Mouse (Mus musculus) intestine, postnatal 0 days (tissue): ENCODE data around the gene Gm42715. TPM values are rescaled to one million over a fixed set of nuclear protein-coding genes. Genes with fewer than 3 reads are reported as not detected.

Experiments
- ATAC-seq: fragments of 200-750 bp; cut with Nextera tagmentation; 2 replicates; pipeline ENCODE4 v1.8.0; 2017; ENCODE audit warnings: mild to moderate bottlenecking, moderate TSS enrichment, moderate library complexity
- H3K27ac ChIP-seq: fragments of 300-500 bp; sonication (generic); 2 replicates; pipeline ENCODE4 v1.5.1; 2014; ENCODE audit warnings: mild to moderate bottlenecking, low read depth, low read length, moderate library complexity
- H3K27me3 ChIP-seq: fragments of 300-500 bp; sonication (generic); replicated peaks from 2 replicates; pipeline ENCODE4 v1.6.1; 2014; ENCODE audit warnings: low read length, mixed read lengths; ENCODE audit not compliant: control insufficient read depth, insufficient read depth
- H3K36me3 ChIP-seq: fragments of 300-500 bp; sonication (generic); 2 replicates; pipeline ENCODE4 v1.6.1; 2014; ENCODE audit warnings: mild to moderate bottlenecking, moderate library complexity; ENCODE audit not compliant: control insufficient read depth, insufficient read depth
- H3K4me1 ChIP-seq: fragments of 300-500 bp; sonication (generic); replicated peaks from 2 replicates; pipeline ENCODE4 v1.6.1; 2014; ENCODE audit warnings: antibody characterized with exemption, low read length, mixed read lengths; ENCODE audit not compliant: control insufficient read depth, insufficient read depth
- H3K4me2 ChIP-seq: fragments of 300-500 bp; sonication (generic); replicated peaks from 2 replicates; pipeline ENCODE4 v1.6.1; 2014; ENCODE audit warnings: low read depth, mild to moderate bottlenecking, moderate library complexity
- H3K4me3 ChIP-seq: fragments of 300-500 bp; sonication (generic); 2 replicates; pipeline ENCODE4 v1.5.1; 2014; ENCODE audit warnings: low read depth, low read length
- H3K9ac ChIP-seq: fragments of 300-500 bp; sonication (generic); 2 replicates; pipeline ENCODE4 v1.6.1; 2014; ENCODE audit warnings: mild to moderate bottlenecking, low read depth, low read length
- H3K9me3 ChIP-seq: fragments of 300-500 bp; sonication (generic); 2 replicates; pipeline ENCODE4 v1.6.1; 2016; ENCODE audit warnings: mixed run types; ENCODE audit not compliant: control insufficient read depth
- CTCF ChIP-seq: sonication (generic); IDR thresholded peaks from 2 replicates; pipeline ENCODE4 v1.5.1; 2016; ENCODE audit warnings: low read depth, mild to moderate bottlenecking, control low read depth, antibody characterized with exemption, moderate library complexity
- WGBS: fragments of 180-500 bp; shearing (Covaris S2); extraction: QIAGEN DNeasy Blood & Tissue Kit; methylation state at CpG from one replicate; pipeline ENCODE4 v1.1.7; 2014; 5-methylcytosine and 5-hydroxymethylcytosine counted together
- polyA plus RNA-seq: library from polyadenylated mRNA; unstranded; fragments of >200 nt; fragmentation: Nextera tagmentation; extraction: Ambion mirVana; gene quantifications from 2 replicates; pipeline ENCODE4 v1.2.1, GENCODE M21; 2015

The Gm42715 gene
- polyA plus RNA-seq, 1 experiment from 2014 or later, result 5.0 TPM

DNA sequence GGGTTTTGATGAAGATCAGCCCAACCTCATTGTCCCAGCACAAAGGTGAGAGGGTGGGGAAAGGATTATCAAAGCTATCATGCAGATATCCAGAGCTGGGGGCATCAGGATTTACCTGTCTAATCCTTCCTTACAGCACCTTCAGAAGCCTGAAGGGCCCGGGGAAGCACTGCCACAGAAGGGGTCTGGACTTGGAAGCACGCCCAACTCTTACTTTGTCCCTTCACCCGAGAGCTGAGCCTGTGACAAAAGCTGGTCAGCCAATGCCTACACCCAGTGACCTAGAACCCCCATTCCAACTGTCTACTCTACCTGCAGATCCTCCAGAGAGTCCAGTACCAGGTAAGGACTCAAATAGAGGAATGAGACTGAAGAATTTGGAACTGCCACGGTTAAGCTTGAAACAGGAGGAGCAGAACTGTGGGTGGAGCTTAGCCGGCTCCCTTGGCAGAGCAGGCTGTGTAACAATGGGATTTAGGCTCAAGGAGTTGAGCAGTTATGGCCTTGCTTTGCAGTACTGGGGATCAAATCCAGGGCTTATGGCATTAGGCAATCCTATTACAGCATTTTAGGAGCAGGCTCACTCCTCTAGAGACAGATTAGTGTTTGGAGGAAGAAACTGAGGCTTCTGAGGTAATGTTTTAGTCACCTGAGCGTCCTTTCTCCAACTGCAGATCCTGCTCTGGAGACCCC lies 44.9 kb upstream of the Gm42715 start:
- Histone ChIP-seq H3K4me2 (no peak overlapping the region), H3K9me3 (no peaks in the 10 kb centered on the region), H3K4me1 (no peaks in the 10 kb centered on the region; the same call in 1 of the 2 replicates), H3K27me3 (no peaks in the 10 kb centered on the region), H3K27ac (no peak overlapping the region), H3K4me3 (no peak overlapping the region), H3K9ac (no peak overlapping the region), H3K36me3 (peaks cover 28% of the 10 kb centered on the region)
- no peak for ATAC-seq
- 77% methylated on average over 6 of the region's 6 CpGs for whole genome bisulfite sequencing
- TF ChIP-seq CTCF, result no peak

DNA sequence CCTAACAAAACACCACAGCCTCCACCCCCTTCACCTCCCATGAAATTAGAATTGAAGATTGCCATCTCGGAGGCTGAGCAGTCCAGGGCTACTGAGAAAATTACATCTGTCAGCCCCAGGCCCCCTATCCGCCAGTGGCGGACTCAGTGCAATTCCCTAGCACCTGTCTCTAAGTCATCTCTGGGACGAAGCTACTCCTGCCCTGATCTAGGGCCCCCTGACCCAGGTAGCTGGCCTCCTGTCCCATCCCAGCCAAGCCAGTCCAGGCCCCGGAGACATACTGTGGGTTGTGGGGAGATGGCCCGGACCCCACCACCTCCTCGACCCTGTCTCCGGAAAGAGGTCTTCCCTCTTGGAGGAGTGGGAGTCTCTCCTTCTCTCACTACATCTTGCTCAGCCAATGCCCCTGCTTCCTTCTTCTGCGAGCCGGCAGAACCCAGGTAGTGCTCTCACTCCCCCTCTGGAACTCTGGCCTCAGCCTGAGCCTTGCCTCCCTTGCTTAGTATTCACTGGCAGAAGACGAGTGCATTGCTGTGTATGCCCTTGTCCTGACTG lies 44.1 kb upstream of the Gm42715 start:
- Histone ChIP-seq H3K4me1 (no peaks in the 10 kb centered on the region; the same call in 1 of the 2 replicates), H3K27ac (peak overlapping the region; percentile 41; the same call in 1 of the 2 replicates), H3K27me3 (no peaks in the 10 kb centered on the region), H3K9me3 (no peaks in the 10 kb centered on the region), H3K4me2 (no peak overlapping the region), H3K4me3 (no peak overlapping the region), H3K36me3 (peaks cover 28% of the 10 kb centered on the region), H3K9ac (no peak overlapping the region)
- no peak for ATAC-seq
- TF ChIP-seq CTCF, result no peak
- WGBS, result 94% methylated on average over 11 of the region's 11 CpGs

DNA sequence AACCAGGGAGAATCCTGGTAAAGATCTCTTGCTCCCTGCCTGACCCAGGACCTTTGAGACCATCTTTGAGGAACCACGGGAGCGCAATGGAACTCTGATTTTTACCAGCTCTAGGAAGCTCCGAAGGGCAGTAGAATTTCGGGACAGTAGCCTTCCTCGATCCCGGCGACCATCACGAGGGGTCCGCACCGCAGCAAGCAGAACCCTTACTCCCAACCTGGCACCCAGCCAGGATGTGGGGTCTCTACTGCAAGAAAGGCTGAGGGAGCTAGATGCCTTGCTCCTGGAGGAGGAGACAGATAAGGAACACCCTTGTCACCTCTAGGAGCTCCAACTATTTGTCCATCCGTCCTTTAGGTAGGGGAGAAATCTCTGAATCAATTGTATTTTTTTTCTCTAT lies 43.0 kb upstream of the Gm42715 start:
- H3K4me3 ChIP-seq, result no peak overlapping the region
- 96% methylated on average over 11 of the region's 11 CpGs for WGBS
- no peak for ATAC-seq
- TF ChIP-seq CTCF, result no peak
- H3K9ac ChIP-seq, result no peak overlapping the region
- H3K4me1 ChIP-seq, result no peaks in the 10 kb centered on the region; the same call in 1 of the 2 replicates
- peaks cover 28% of the 10 kb centered on the region for H3K36me3 ChIP-seq
- H3K27ac ChIP-seq, result peak overlapping the region; percentile 28; the same call in 1 of the 2 replicates
- H3K27me3 ChIP-seq, result no peaks in the 10 kb centered on the region
- no peaks in the 10 kb centered on the region for H3K9me3 ChIP-seq
- no peak overlapping the region for H3K4me2 ChIP-seq

DNA sequence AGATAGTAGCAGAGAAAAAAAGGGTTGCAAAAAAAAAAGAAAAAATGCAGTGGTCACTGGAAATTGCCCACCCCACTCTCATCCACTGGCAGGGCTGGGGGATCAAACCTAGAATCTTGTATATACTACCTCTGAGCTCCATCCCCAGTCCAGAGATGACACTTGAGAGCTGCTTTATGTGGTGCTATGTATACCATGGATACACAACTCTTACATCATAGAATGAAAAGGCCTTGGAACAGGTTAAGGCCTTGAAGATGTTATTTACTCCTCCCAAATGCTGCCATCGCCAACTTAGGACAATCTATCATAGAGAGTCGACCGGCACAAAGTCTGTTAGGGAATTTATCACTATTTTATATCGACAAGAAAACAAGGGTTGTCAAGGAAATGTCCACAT lies 42.5 kb upstream of the Gm42715 start:
- H3K27ac ChIP-seq, result peak overlapping the region; percentile 98; the same call in 1 of the 2 replicates
- H3K4me3 ChIP-seq, result peak overlapping the region; percentile 93
- no peaks in the 10 kb centered on the region for H3K27me3 ChIP-seq
- no peak for ATAC-seq
- H3K4me1 ChIP-seq, result no peaks in the 10 kb centered on the region; the same call in 1 of the 2 replicates
- H3K9me3 ChIP-seq, result no peaks in the 10 kb centered on the region
- peak overlapping the region; percentile 71 for H3K4me2 ChIP-seq
- H3K9ac ChIP-seq, result peak overlapping the region; percentile 62; the same call in 1 of the 2 replicates
- H3K36me3 ChIP-seq, result peaks cover 28% of the 10 kb centered on the region
- 59% methylated on average over 4 of the region's 4 CpGs for WGBS
- TF ChIP-seq CTCF, result no peak

DNA sequence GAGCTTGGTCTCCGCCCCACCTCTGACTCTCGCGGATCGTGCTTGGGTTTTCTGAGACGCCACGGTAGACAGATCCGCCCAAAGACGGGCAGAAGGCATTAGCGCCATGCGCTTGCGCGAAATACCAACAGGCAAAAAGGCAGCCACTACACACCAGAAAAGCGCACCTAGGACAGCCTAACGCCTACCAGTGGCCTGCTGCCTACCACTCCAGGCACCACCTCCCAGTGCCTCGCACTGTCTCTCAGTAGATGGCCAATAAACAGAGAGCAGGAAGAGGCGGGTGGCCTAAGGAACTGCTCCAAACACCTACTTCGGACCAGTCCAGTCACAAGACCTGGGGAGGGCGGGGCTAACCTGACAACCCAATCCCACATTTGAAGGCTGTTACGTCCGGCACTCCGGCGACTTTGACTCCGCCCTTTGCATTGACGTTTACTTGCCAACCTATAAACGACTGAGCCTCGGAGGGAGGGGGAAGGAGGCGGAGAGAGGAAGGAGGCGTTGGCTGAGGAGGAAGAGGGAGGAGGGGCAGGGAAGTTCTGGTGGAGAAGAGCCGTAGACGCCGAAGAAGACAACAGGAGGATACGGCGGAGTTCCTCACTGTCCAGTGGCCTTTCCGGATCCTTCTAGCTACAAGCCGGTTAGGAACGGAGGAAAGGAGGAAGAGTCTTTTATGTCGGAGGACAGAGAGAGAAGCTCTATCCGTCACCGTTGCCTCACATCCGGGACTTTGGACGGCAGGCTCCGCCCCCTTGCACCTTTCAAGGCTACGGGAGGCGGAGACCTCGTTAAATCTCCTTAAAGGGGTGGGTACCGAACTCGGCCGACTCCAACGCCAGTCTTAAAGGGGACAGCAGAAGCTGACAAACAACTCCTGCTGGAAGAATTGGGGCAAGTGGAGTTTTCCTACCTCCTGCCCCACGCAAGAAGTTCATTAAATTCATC lies 41.4 kb upstream of the Gm42715 start:
- Histone ChIP-seq H3K4me1 (no peaks in the 10 kb centered on the region), H3K27ac (peak overlapping the region; percentile 98), H3K9ac (peak overlapping the region; percentile 98), H3K27me3 (no peaks in the 10 kb centered on the region), H3K36me3 (peaks cover 36% of the 10 kb centered on the region), H3K4me3 (peak overlapping the region; percentile 93), H3K4me2 (peak overlapping the region; percentile 91), H3K9me3 (no peaks in the 10 kb centered on the region)
- under 1% methylated on average over 50 of the region's 50 CpGs for WGBS
- peak; percentile 51 for TF ChIP-seq CTCF
- ATAC-seq, result peak; percentile 94
